Mouse (Mus musculus) midbrain, embryonic 11.5 days (tissue): ENCODE results near the gene Otof. TPM values are rescaled to one million over a fixed set of nuclear protein-coding genes. Genes with fewer than 3 reads are reported as not detected.
A peak's percentile ranks its signal among the peaks of the same experiment; 100 is the strongest.

Source experiments
- ATAC-seq: fragments of 200-750 bp; cut with Nextera tagmentation; 2 replicates; pipeline ENCODE4 v1.8.0; 2017; ENCODE audit warnings: moderate TSS enrichment, moderate library complexity; ENCODE audit not compliant: low FRiP score
- DNase-seq: peaks from one replicate; pipeline ENCODE4 v3.0.0; 2015; ENCODE audit warnings: low spot score; ENCODE audit errors: missing footprints
- H3K27ac ChIP-seq: fragments of 300-500 bp; sonication (generic); 2 replicates; pipeline ENCODE4 v1.5.1; 2014; ENCODE audit warnings: low read depth, low read length
- H3K27me3 ChIP-seq: fragments of 300-500 bp; sonication (generic); 2 replicates; pipeline ENCODE4 v1.6.1; 2014; ENCODE audit warnings: mild to moderate bottlenecking, low read length, moderate library complexity, mixed read lengths; ENCODE audit not compliant: control insufficient read depth, insufficient read depth
- H3K36me3 ChIP-seq: fragments of 300-500 bp; sonication (generic); 2 replicates; pipeline ENCODE4 v1.6.1; 2014; ENCODE audit warnings: mild to moderate bottlenecking, low read length, moderate library complexity, mixed read lengths; ENCODE audit not compliant: control insufficient read depth, insufficient read depth
- H3K4me1 ChIP-seq: fragments of 300-500 bp; sonication (generic); 2 replicates; pipeline ENCODE4 v1.6.1; 2014; ENCODE audit warnings: low read length; ENCODE audit not compliant: control insufficient read depth, insufficient read depth
- H3K4me2 ChIP-seq: fragments of 300-500 bp; sonication (generic); 2 replicates; pipeline ENCODE4 v1.6.1; 2014; ENCODE audit warnings: mild to moderate bottlenecking, moderate library complexity
- H3K4me3 ChIP-seq: fragments of 300-500 bp; sonication (generic); 2 replicates; pipeline ENCODE4 v1.5.1; 2014; ENCODE audit warnings: low read depth, low read length
- H3K9ac ChIP-seq: fragments of 300-500 bp; sonication (generic); 2 replicates; pipeline ENCODE4 v1.6.1; 2014; ENCODE audit warnings: low read length
- H3K9me3 ChIP-seq: fragments of 300-500 bp; sonication (generic); 2 replicates; pipeline ENCODE4 v1.6.1; 2016; ENCODE audit warnings: low read length; ENCODE audit not compliant: control insufficient read depth
- WGBS: fragments of 180-500 bp; shearing (Covaris S2); extraction: QIAGEN DNeasy Blood & Tissue Kit; methylation state at CpG from one replicate; pipeline ENCODE4 v1.1.7; 2014; 5-methylcytosine and 5-hydroxymethylcytosine counted together
- polyA plus RNA-seq: library from polyadenylated mRNA; unstranded; fragments of >200 nt; fragmentation: Nextera tagmentation; extraction: Ambion mirVana; gene quantifications from 2 replicates; pipeline ENCODE4 v1.2.1, GENCODE M21; 2014

Otof gene
- polyA plus RNA-seq, 1 experiment from 2014 or later, result 0.59 TPM

GRCm38 (mm10) chr5:30415381-30415780 lies 46.4 kb downstream of the Otof start:
- Histone ChIP-seq H3K4me2 (no peak overlapping the region), H3K9me3 (no peaks in the 10 kb centered on the region), H3K4me3 (no peak overlapping the region), H3K4me1 (no peaks in the 10 kb centered on the region), H3K27ac (no peak overlapping the region), H3K27me3 (no peaks in the 10 kb centered on the region), H3K9ac (no peak overlapping the region), H3K36me3 (no peaks in the 10 kb centered on the region)
- DNase-seq (no peak), ATAC-seq (no peak)
- WGBS, result 82% methylated on average over 2 of the region's 2 CpGs

- H3K4me1 ChIP-seq, result peaks cover 8% of the 10 kb centered on the region
- WGBS, result 78% methylated on average over 10 of the region's 10 CpGs
Measured at GRCm38 (mm10) chr5:30411524-30411923, 50.2 kb downstream of the Otof start.

GRCm38 (mm10) chr5:30406876-30407275 lies 54.9 kb downstream of the Otof start:
- no peak overlapping the region for H3K9ac ChIP-seq
- H3K36me3 ChIP-seq, result no peaks in the 10 kb centered on the region
- 8% methylated on average over 9 of the region's 9 CpGs for WGBS
- no peak overlapping the region for H3K4me3 ChIP-seq
- no peak overlapping the region for H3K27ac ChIP-seq
- H3K27me3 ChIP-seq, result no peaks in the 10 kb centered on the region
- DNase-seq, result peak; percentile 87
- 0 out of 2 replicates have a peak, but pooled peaks have one; percentile 46 for ATAC-seq
- no peaks in the 10 kb centered on the region for H3K9me3 ChIP-seq
- H3K4me2 ChIP-seq, result peak overlapping the region; percentile 37; the same call in 1 of the 2 replicates
- H3K4me1 ChIP-seq, result peaks cover 9% of the 10 kb centered on the region

More at GRCm38 (mm10) chr5:30411524-30411923, 50.2 kb downstream of the Otof start:
- no peaks in the 10 kb centered on the region for H3K27me3 ChIP-seq
- DNase-seq, result no peak
- no peak overlapping the region for H3K4me3 ChIP-seq
- no peaks in the 10 kb centered on the region for H3K36me3 ChIP-seq
- peak; percentile 40; the same call in 1 of the 2 replicates for ATAC-seq
- H3K9ac ChIP-seq, result no peak overlapping the region
- H3K9me3 ChIP-seq, result no peaks in the 10 kb centered on the region
- no peak overlapping the region for H3K4me2 ChIP-seq
- no peak overlapping the region for H3K27ac ChIP-seq

GRCm38 (mm10) chr5:30401165-30401564 lies 60.6 kb downstream of the Otof start:
- no peak overlapping the region for H3K9ac ChIP-seq
- H3K27me3 ChIP-seq, result no peaks in the 10 kb centered on the region
- ATAC-seq (no peak), DNase-seq (no peak)
- no peak overlapping the region for H3K4me2 ChIP-seq
- H3K36me3 ChIP-seq, result no peaks in the 10 kb centered on the region
- peaks cover 5% of the 10 kb centered on the region; the same call in 1 of the 2 replicates for H3K4me1 ChIP-seq
- 19% methylated on average over 8 of the region's 8 CpGs for WGBS
- no peak overlapping the region for H3K4me3 ChIP-seq
- no peaks in the 10 kb centered on the region for H3K9me3 ChIP-seq
- no peak overlapping the region for H3K27ac ChIP-seq

- no peak for ATAC-seq
- H3K36me3 ChIP-seq, result no peaks in the 10 kb centered on the region
- H3K9me3 ChIP-seq, result no peaks in the 10 kb centered on the region
- peaks cover 5% of the 10 kb centered on the region; the same call in 1 of the 2 replicates for H3K4me1 ChIP-seq
- no peaks in the 10 kb centered on the region for H3K27me3 ChIP-seq
- H3K9ac ChIP-seq, result no peak overlapping the region
- H3K4me3 ChIP-seq, result no peak overlapping the region
- H3K27ac ChIP-seq, result no peak overlapping the region
- DNase-seq, result no peak
- WGBS, result 80% methylated on average over 5 of the region's 5 CpGs
- H3K4me2 ChIP-seq, result no peak overlapping the region
Measured at GRCm38 (mm10) chr5:30400521-30400920, 61.2 kb downstream of the Otof start.

GRCm38 (mm10) chr5:30391473-30391872 lies 70.3 kb downstream of the Otof start:
- WGBS, result 30% methylated on average over 7 of the region's 7 CpGs
- Histone ChIP-seq H3K4me2 (no peak overlapping the region), H3K27ac (no peak overlapping the region), H3K9me3 (no peaks in the 10 kb centered on the region), H3K36me3 (no peaks in the 10 kb centered on the region), H3K4me1 (no peaks in the 10 kb centered on the region), H3K9ac (no peak overlapping the region), H3K27me3 (no peaks in the 10 kb centered on the region), H3K4me3 (no peak overlapping the region)
- ATAC-seq (no peak), DNase-seq (peak; percentile 96)

- Histone ChIP-seq H3K27ac (no peak overlapping the region), H3K27me3 (no peaks in the 10 kb centered on the region), H3K9me3 (no peaks in the 10 kb centered on the region), H3K4me2 (no peak overlapping the region), H3K9ac (no peak overlapping the region), H3K4me1 (no peaks in the 10 kb centered on the region), H3K36me3 (no peaks in the 10 kb centered on the region), H3K4me3 (no peak overlapping the region)
- no peak for DNase-seq
- 89% methylated on average over 5 of the region's 5 CpGs for WGBS
- no peak for ATAC-seq
Measured at GRCm38 (mm10) chr5:30389836-30390235, 71.9 kb downstream of the Otof start.

GRCm38 (mm10) chr5:30387726-30388125 lies 74.0 kb downstream of the Otof start:
- H3K4me1 ChIP-seq, result no peaks in the 10 kb centered on the region
- no peak overlapping the region for H3K4me2 ChIP-seq
- H3K4me3 ChIP-seq, result no peak overlapping the region
- WGBS, result 81% methylated on average over 6 of the region's 6 CpGs
- ATAC-seq (no peak), DNase-seq (peak; percentile 69)
- H3K9ac ChIP-seq, result no peak overlapping the region
- H3K27ac ChIP-seq, result no peak overlapping the region
- H3K36me3 ChIP-seq, result no peaks in the 10 kb centered on the region
- no peaks in the 10 kb centered on the region for H3K27me3 ChIP-seq
- no peaks in the 10 kb centered on the region for H3K9me3 ChIP-seq

- 58% methylated on average over 7 of the region's 7 CpGs for WGBS
- no peak for ATAC-seq
Measured at GRCm38 (mm10) chr5:30382876-30383275, 78.9 kb downstream of the Otof start.

More at GRCm38 (mm10) chr5:30382876-30383275, 78.9 kb downstream of the Otof start:
- Histone ChIP-seq H3K4me3 (no peak overlapping the region), H3K27me3 (no peaks in the 10 kb centered on the region), H3K9ac (no peak overlapping the region), H3K4me1 (no peaks in the 10 kb centered on the region), H3K9me3 (no peaks in the 10 kb centered on the region), H3K4me2 (no peak overlapping the region), H3K36me3 (no peaks in the 10 kb centered on the region), H3K27ac (no peak overlapping the region)
- DNase-seq, result peak; percentile 69
